Mouse (Mus musculus): ENCODE results near the gene Mrtfb. TPM values are rescaled to one million over a fixed set of nuclear protein-coding genes. Genes with fewer than 3 reads are reported as not detected.

Gene Mrtfb
- polyA plus RNA-seq, 1 experiment: 18.6 TPM

DNA sequence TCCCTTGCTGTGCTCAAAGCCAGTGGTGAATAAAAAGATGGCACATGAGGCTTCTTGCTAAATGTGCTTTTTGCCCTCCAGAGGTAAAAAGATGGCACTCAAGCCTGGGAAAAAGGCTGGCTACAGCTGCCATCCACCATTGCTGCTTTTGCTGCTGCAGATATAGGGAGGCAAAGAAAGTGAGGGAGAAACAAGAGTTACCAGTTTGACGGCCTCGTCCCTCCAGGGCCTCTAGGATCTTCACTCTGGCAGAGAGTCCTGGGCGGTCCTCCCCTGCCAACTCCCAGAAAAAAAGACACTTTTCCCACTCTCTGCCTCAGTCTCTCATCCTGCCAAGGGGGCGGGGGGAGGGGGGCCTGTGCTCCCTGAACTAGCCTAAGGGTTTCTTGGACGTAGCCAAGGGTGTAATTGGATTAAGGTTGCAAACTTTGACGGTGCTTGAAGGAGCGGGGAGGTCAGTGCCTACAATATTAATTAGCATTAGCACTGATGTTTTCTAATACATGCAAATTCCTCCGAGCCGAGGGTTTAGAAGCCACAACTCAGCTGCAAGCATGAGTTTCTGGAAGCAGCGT is 197.8 kb downstream of the Mrtfb start:
- Histone ChIP-seq H3K4me1 (ENCODE audit: control insufficient read depth, insufficient read depth, low read length) (peaks cover 6% of the 10 kb centered on the region; the same call in 1 of the 2 replicates), H3K27ac (ENCODE audit: insufficient read depth, low read length) (no peak overlapping the region), H3K4me3 (replicated peaks; ENCODE audit: insufficient read depth, low read depth, low read length) (no peak overlapping the region), H3K27me3 (ENCODE audit: control insufficient read depth, insufficient read depth, low read length) (no peaks in the 10 kb centered on the region; the same call in 1 of the 2 replicates)
- DNase-seq: no peak
- WGBS: 50% methylated on average over 10 of the region's 10 CpGs
- TF ChIP-seq CTCF (IDR thresholded peaks at IDR 0.05; ENCODE audit: borderline replicate concordance, insufficient read depth, low read depth, low read length) (no peak), POLR2A (IDR thresholded peaks at IDR 0.05; ENCODE audit: borderline replicate concordance, insufficient read depth, low read length) (no peak)

DNA sequence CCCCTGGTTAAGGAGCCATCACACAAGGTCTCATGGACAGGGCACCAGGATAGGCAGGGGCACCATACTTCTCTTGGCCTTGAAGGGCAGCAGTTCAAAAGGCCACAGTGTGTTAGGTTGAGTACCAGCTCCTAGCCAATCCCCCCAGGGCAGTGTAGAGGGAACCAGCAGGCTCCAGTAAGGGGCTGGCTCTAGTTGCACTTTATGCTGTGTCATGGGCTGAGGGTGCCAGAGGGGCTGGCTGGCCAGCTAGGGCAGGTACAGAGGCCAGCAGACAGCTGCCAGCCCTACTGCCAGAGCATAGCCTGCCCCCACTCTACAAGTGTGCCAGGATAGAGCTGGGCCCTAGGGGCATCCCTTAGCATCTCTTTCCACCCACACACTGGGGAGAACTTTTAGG is 199.3 kb downstream of the Mrtfb start:
- peaks cover 6% of the 10 kb centered on the region; the same call in 1 of the 2 replicates for H3K4me1 ChIP-seq (ENCODE audit: control insufficient read depth, insufficient read depth, low read length)
- TF ChIP-seq POLR2A (IDR thresholded peaks at IDR 0.05; ENCODE audit: borderline replicate concordance, insufficient read depth, low read length) (no peak), CTCF (IDR thresholded peaks at IDR 0.05; ENCODE audit: borderline replicate concordance, insufficient read depth, low read depth, low read length) (no peak)
- H3K27ac ChIP-seq (ENCODE audit: insufficient read depth, low read length): no peak overlapping the region
- H3K27me3 ChIP-seq (ENCODE audit: control insufficient read depth, insufficient read depth, low read length): no peaks in the 10 kb centered on the region; the same call in 1 of the 2 replicates
- no peak overlapping the region for H3K4me3 ChIP-seq (replicated peaks; ENCODE audit: insufficient read depth, low read depth, low read length)
- no peak for DNase-seq

GRCm38 (mm10) chr16:13458556-13458955 is 202.3 kb downstream of the Mrtfb start:
- no peaks in the 10 kb centered on the region; the same call in 1 of the 2 replicates for H3K27me3 ChIP-seq (ENCODE audit: control insufficient read depth, insufficient read depth, low read length)
- no peak for DNase-seq
- no peak overlapping the region for H3K27ac ChIP-seq (ENCODE audit: insufficient read depth, low read length)
- no peak overlapping the region for H3K4me3 ChIP-seq (replicated peaks; ENCODE audit: insufficient read depth, low read depth, low read length)
- no peaks in the 10 kb centered on the region for H3K4me1 ChIP-seq (ENCODE audit: control insufficient read depth, insufficient read depth, low read length)
- TF ChIP-seq CTCF (IDR thresholded peaks at IDR 0.05; ENCODE audit: borderline replicate concordance, insufficient read depth, low read depth, low read length) (no peak), POLR2A (IDR thresholded peaks at IDR 0.05; ENCODE audit: borderline replicate concordance, insufficient read depth, low read length) (no peak)

GRCm38 (mm10) chr16:13460071-13460470 is 203.8 kb downstream of the Mrtfb start:
- TF ChIP-seq CTCF (IDR thresholded peaks at IDR 0.05; ENCODE audit: borderline replicate concordance, insufficient read depth, low read depth, low read length) (no peak), POLR2A (IDR thresholded peaks at IDR 0.05; ENCODE audit: borderline replicate concordance, insufficient read depth, low read length) (no peak)
- no peak for DNase-seq
- Histone ChIP-seq H3K4me3 (replicated peaks; ENCODE audit: insufficient read depth, low read depth, low read length) (no peak overlapping the region), H3K27me3 (ENCODE audit: control insufficient read depth, insufficient read depth, low read length) (no peaks in the 10 kb centered on the region; the same call in 1 of the 2 replicates), H3K4me1 (ENCODE audit: control insufficient read depth, insufficient read depth, low read length) (no peaks in the 10 kb centered on the region), H3K27ac (ENCODE audit: insufficient read depth, low read length) (no peak overlapping the region)
- WGBS: 38% methylated on average over 1 of the region's 1 CpGs

DNA sequence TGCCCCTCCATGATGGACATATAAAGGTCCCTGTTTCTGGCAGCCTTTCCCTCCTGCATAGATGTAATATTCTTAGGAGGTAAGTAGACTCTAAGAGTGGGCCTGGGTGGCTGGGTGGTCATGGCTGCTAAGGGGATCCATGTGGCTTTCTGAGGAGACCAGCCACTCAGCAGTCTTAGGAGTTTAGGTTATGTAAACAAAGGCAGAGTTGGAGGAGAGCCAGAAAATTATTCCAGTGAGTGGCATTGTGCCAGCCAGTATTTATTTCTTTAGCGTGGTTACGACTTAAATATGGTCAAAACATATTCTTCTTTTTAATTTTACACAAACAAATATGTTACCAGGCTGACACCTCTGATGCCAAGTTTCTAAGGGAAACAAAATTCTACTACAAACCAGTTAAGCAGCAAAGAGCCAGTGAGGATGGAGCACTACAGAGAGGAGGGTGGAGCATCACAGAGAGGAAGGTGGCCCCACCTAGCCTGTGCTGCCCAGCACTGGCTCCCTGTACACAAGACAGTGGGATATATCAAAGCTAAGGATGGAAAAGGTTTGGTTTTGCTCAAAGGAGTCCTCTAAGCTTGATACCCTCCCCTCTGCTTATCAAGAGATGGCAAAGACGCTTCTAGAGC is 204.6 kb downstream of the Mrtfb start:
- Histone ChIP-seq H3K4me3 (replicated peaks; ENCODE audit: insufficient read depth, low read depth, low read length) (no peak overlapping the region), H3K27ac (ENCODE audit: insufficient read depth, low read length) (no peak overlapping the region), H3K4me1 (ENCODE audit: control insufficient read depth, insufficient read depth, low read length) (no peaks in the 10 kb centered on the region), H3K27me3 (ENCODE audit: control insufficient read depth, insufficient read depth, low read length) (no peaks in the 10 kb centered on the region; the same call in 1 of the 2 replicates)
- no peak for DNase-seq
- TF ChIP-seq CTCF (IDR thresholded peaks at IDR 0.05; ENCODE audit: borderline replicate concordance, insufficient read depth, low read depth, low read length): no peak
- no peak for TF ChIP-seq POLR2A (IDR thresholded peaks at IDR 0.05; ENCODE audit: borderline replicate concordance, insufficient read depth, low read length)
- WGBS: 36% methylated on average over 3 of the region's 3 CpGs

- no peaks in the 10 kb centered on the region for H3K4me1 ChIP-seq (ENCODE audit: control insufficient read depth, insufficient read depth, low read length)
- no peak for TF ChIP-seq POLR2A (IDR thresholded peaks at IDR 0.05; ENCODE audit: borderline replicate concordance, insufficient read depth, low read length)
- no peak for TF ChIP-seq CTCF (IDR thresholded peaks at IDR 0.05; ENCODE audit: borderline replicate concordance, insufficient read depth, low read depth, low read length)
- no peak overlapping the region for H3K27ac ChIP-seq (ENCODE audit: insufficient read depth, low read length)
- WGBS: 83% methylated on average over 5 of the region's 5 CpGs
- no peaks in the 10 kb centered on the region for H3K27me3 ChIP-seq (ENCODE audit: control insufficient read depth, insufficient read depth, low read length)
- no peak overlapping the region for H3K4me3 ChIP-seq (replicated peaks; ENCODE audit: insufficient read depth, low read depth, low read length)
- DNase-seq: no peak
These were observed 208.4 kb downstream of the Mrtfb start for GRCm38 (mm10) chr16:13464662-13465061.

Other genes starting within 250 kb of the Mrtfb start
- 26.8 and 27.0 TPM in 2 replicates for gene Ercc4, start 146.8 kb upstream of the Mrtfb start, polyA plus RNA-seq (2012; rRNA removed)